Mouse (Mus musculus) hindbrain, embryonic 14.5 days (tissue): ENCODE measurements at regions not wholly inside any gene's neighbourhood (a gene's known extent, or its start where the extent isn't known, plus 50 kb on each side); places are given as distances from the start of the nearest gene placed in this dataset.
A peak's percentile ranks its signal among the peaks of the same experiment; 100 is the strongest.

Experiments used
- ATAC-seq: fragments of 200-750 bp; cut with Nextera tagmentation; 2 replicates; pipeline ENCODE4 v1.8.0; 2017; ENCODE audit warnings: moderate number of reproducible peaks, mild to moderate bottlenecking, moderate TSS enrichment, moderate library complexity; ENCODE audit not compliant: low FRiP score
- DNase-seq: peaks from one replicate; pipeline ENCODE4 v3.0.0-alpha.2; 2015; ENCODE audit warnings: low spot score
- H3K27ac ChIP-seq: fragments of 300-500 bp; sonication (generic); 2 replicates; pipeline ENCODE4 v1.5.1; 2014; ENCODE audit warnings: mild to moderate bottlenecking, moderate library complexity
- H3K27me3 ChIP-seq: fragments of 300-500 bp; sonication (generic); 2 replicates; pipeline ENCODE4 v1.6.1; 2014; ENCODE audit warnings: mild to moderate bottlenecking, low read length, mixed read lengths; ENCODE audit not compliant: control insufficient read depth, insufficient read depth
- H3K36me3 ChIP-seq: fragments of 300-500 bp; sonication (generic); replicated peaks from 2 replicates; pipeline ENCODE4 v1.6.1; 2014; ENCODE audit not compliant: control insufficient read depth, insufficient read depth
- H3K4me1 ChIP-seq: fragments of 300-500 bp; sonication (generic); replicated peaks from 2 replicates; pipeline ENCODE4 v1.6.1; 2014; ENCODE audit warnings: antibody characterized with exemption, low read length, mixed read lengths; ENCODE audit not compliant: control insufficient read depth, insufficient read depth
- H3K4me2 ChIP-seq: fragments of 300-500 bp; sonication (generic); replicated peaks from 2 replicates; pipeline ENCODE4 v1.6.1; 2014; ENCODE audit warnings: mild to moderate bottlenecking, moderate library complexity
- H3K4me3 ChIP-seq: fragments of 300-500 bp; sonication (generic); replicated peaks from 2 replicates; pipeline ENCODE4 v1.5.1; 2014; ENCODE audit warnings: mild to moderate bottlenecking, low read length
- H3K9ac ChIP-seq: fragments of 300-500 bp; sonication (generic); 2 replicates; pipeline ENCODE4 v1.6.1; 2014
- H3K9me3 ChIP-seq: fragments of 300-500 bp; sonication (generic); 2 replicates; pipeline ENCODE4 v1.6.1; 2016; ENCODE audit warnings: low read length; ENCODE audit not compliant: control insufficient read depth
- WGBS: fragments of 180-500 bp; shearing (Covaris S2); extraction: QIAGEN DNeasy Blood & Tissue Kit; methylation state at CpG from one replicate; pipeline ENCODE4 v1.1.7; 2014; 5-methylcytosine and 5-hydroxymethylcytosine counted together

DNA sequence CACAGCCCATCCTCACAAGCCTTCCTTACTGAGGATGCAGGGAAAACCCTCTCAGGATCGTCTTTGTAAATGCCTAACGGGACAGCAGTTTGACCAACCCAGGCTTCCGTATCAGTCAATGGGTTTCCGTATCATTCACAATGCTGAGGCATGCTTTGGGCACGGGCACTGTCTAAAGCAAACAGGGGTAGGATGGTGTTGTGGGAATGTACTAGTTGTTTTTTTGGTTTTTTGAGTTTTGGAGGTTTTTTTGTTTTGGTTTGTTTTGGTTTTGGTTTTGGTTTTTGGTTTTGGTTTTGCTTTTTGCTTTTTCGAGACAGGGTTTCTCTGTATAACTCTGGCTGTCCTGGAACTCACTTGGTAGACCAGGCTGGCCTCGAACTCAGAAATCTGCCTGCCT lies 409.0 kb downstream of the Sox9 start:
- no peaks in the 10 kb centered on the region for H3K9me3 ChIP-seq
- H3K4me1 ChIP-seq = peaks cover 18% of the 10 kb centered on the region; the same call in 1 of the 2 replicates
- DNase-seq = no peak
- H3K4me3 ChIP-seq = no peak overlapping the region
- no peak overlapping the region for H3K27ac ChIP-seq
- no peaks in the 10 kb centered on the region for H3K36me3 ChIP-seq
- ATAC-seq = no peak
- no peak overlapping the region for H3K4me2 ChIP-seq
- 91% methylated on average over 7 of the region's 7 CpGs for WGBS
- no peaks in the 10 kb centered on the region for H3K27me3 ChIP-seq
- H3K9ac ChIP-seq = no peak overlapping the region

DNA sequence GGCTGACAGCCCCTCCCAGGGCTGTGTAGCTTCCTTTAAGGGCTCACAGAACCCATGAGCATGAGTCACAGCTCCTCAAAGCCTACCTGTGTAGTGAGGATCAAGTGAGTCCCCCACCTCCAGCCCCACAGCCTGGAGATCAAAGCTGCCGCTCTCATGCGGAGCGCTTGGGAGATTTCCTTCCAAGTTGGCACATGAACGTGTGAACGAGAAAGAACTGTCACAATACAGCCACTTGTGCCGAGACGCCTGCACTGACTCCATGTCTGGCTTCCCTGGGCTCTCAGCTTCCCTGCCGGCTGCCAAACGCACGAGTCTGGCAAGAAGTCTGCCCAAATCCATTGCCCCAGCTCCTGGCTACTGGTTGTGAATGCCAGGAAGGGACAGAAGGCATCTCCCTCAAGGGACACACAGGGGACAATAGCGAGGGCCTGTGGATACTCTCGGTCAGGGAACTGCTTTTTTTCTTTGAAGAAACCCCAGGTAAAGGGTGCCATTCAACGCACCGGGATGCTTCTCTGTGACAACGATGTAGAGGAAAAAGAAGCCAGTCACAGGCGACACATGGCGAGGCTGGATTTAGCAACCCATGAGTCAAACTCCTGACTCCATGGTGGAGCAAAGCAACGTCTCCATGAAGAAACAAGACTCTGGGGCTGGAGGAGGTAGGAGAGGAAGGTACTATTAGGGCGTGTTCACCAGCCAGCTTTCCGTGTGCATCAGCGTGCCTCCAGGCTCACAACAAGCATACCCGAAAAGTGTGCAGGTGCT lies 410.2 kb downstream of the Sox9 start:
- H3K9ac ChIP-seq = no peak overlapping the region
- no peak overlapping the region for H3K27ac ChIP-seq
- no peak overlapping the region for H3K4me2 ChIP-seq
- H3K4me1 ChIP-seq = peaks cover 18% of the 10 kb centered on the region; the same call in 1 of the 2 replicates
- no peaks in the 10 kb centered on the region for H3K9me3 ChIP-seq
- 63% methylated on average over 22 of the region's 22 CpGs for WGBS
- no peaks in the 10 kb centered on the region for H3K27me3 ChIP-seq
- H3K36me3 ChIP-seq = no peaks in the 10 kb centered on the region
- DNase-seq (no peak), ATAC-seq (peak; percentile 9; the same call in 1 of the 2 replicates)
- no peak overlapping the region for H3K4me3 ChIP-seq

DNA sequence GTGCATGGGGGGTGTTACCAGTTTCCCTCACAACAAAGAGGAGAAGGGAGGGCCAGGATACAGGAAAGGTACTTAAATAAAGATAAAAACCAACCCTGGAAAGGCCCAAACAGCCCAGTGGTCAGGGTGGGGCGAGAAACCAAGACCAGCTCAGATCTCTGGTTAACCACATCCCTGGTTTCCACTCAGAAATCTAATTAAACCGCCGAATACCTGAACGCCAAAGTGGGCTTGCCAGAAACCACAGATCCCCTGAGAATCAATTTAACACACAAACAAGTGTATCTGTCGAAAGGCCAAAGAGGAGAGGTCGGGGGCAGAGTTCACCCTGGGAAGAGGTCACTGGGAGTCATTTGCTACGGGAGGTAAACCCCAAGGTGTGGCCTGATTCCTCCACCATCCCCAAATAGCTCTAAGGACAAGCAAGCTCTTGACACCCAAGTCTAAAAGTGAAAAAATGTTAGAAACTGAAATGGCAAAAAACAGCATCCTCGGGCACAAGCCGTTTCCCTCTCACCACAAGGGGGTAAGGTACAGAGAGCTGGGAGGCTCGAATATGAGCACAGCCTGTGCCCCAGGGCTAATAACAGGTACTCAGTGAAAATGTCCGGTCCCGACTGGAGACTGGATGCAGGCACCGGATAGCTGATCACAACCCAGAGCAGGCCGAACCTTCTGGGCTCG lies 412.3 kb downstream of the Sox9 start:
- H3K4me2 ChIP-seq = no peak overlapping the region
- no peaks in the 10 kb centered on the region for H3K9me3 ChIP-seq
- no peak for DNase-seq
- no peaks in the 10 kb centered on the region for H3K27me3 ChIP-seq
- H3K27ac ChIP-seq = no peak overlapping the region
- no peak for ATAC-seq
- no peak overlapping the region for H3K9ac ChIP-seq
- peaks cover 25% of the 10 kb centered on the region; the same call in 1 of the 2 replicates for H3K4me1 ChIP-seq
- 82% methylated on average over 15 of the region's 15 CpGs for WGBS
- no peaks in the 10 kb centered on the region for H3K36me3 ChIP-seq
- H3K4me3 ChIP-seq = no peak overlapping the region
